Mouse (Mus musculus): ENCODE results near the gene Flcn.
A peak's percentile ranks its signal among the peaks of the same experiment; 100 is the strongest.

Flcn gene

GRCm38 (mm10) chr11:59769738-59770137, 40.1 kb downstream of the Flcn start:
- DNase-seq (ENCODE audit: low read depth, low spot score): no peak

- no peak for DNase-seq (ENCODE audit: low read depth, low spot score)
These were observed 40.5 kb downstream of the Flcn start for GRCm38 (mm10) chr11:59769307-59769706.

- no peak for DNase-seq (ENCODE audit: low read depth, low spot score)
These were observed 49.0 kb downstream of the Flcn start for GRCm38 (mm10) chr11:59760796-59761195.

GRCm38 (mm10) chr11:59759626-59760025, 50.2 kb downstream of the Flcn start:
- no peak for DNase-seq (ENCODE audit: low read depth, low spot score)

DNA sequence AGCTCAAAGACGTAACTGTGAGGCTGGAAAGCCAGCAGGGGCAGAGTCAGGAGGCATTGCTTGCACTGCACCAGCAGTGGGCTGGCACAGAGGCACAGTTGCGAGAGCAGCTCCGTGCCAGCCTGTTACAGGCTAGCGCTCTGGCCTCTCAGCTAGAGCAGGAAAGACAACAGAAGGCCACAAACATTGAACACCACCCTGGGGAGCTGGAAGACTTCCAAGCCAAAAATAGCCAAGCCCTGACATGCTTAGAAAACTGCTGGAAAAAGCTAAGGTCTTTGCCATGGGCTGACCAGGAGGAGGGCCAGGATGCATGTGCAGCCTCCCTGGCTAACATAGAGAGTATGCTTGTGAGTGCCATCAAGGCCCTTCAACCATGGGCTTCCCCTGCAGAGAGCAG, 50.6 kb downstream of the Flcn start:
- no peak for DNase-seq (ENCODE audit: low read depth, low spot score)

DNA sequence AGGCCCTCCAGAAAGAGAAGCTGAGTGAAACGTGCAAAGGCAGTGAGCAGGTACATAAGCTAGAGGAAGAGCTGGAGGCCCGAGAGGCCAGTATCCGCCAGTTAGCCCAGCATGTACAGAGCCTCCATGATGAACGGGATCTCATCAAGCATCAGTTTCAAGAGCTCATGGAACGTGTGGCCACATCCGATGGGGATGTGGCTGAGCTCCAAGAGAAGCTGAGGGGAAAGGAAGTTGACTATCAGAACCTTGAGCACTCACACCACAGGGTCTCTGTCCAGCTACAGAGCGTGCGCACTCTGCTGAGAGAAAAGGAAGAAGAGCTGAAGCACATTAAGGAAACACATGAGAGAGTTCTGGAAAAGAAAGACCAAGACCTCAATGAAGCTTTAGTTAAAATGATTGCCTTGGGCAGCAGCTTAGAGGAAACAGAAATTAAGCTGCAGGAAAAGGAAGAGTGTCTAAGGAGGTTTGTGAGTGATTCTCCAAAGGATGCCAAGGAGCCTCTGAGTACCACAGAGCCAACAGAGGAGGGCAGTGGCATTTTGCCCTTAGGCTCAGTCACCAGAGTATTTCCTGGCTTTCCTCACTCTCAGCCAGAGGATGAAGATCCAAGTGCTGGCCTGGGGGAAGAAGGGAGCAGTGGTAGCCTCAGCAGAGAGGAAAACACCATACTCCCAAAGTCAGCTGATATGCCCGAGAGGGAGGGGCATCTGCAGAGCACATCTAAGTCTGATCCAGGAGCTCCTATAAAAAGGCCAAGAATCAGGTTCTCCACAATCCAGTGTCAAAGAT, 51.4 kb downstream of the Flcn start:
- no peak for DNase-seq (ENCODE audit: low read depth, low spot score)

- DNase-seq (ENCODE audit: low read depth, low spot score): peak; percentile 53
These were observed 53.5 kb downstream of the Flcn start for GRCm38 (mm10) chr11:59756351-59756750.

- DNase-seq (ENCODE audit: low read depth, low spot score): no peak
These were observed 55.3 kb downstream of the Flcn start for GRCm38 (mm10) chr11:59754504-59754903.

DNA sequence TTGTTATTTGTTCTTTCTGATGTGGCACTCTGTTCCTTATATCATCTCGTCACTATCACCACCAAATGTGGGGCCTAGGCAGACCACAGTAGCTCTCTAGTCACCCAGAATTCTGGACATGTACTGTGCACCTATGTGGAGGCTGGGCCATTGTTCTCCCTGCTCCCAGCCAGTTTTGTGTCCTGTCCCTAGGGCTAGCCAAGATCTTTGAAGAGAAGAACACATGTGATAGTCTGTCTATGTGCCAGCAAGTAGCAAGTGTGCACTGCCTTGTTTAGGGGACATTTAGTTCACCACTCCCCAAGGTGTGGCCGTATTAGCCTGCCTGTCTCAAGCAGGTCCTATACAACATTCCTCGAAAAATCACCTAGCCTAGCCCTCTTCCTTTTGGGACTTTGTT, 60.8 kb downstream of the Flcn start:
- no peak for DNase-seq (ENCODE audit: low read depth, low spot score)

DNA sequence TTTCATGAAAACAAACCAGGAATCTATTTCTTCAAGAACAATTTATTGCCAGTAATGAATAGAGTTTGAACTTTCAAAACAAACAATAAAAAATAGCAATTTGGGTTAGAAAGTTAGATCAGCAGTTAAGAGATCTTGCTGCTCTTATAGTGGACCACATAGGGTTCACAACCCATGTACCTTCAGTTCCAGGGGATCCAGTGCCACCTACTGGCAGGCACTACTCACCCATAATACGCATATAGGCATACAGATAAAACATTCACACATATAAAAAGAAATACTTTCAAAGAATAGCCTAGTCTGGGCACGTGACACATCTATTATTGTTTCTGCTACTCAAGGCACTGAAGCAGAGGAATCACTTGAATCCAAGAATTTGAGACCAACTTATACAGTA, 63.2 kb downstream of the Flcn start:
- DNase-seq (ENCODE audit: low read depth, low spot score): peak; percentile 16

GRCm38 (mm10) chr11:59745851-59746250, 64.0 kb downstream of the Flcn start:
- DNase-seq (ENCODE audit: low read depth, low spot score): no peak

- no peak for DNase-seq (ENCODE audit: low read depth, low spot score)
These were observed 65.4 kb downstream of the Flcn start for GRCm38 (mm10) chr11:59744374-59744773.

GRCm38 (mm10) chr11:59743712-59744111, 66.1 kb downstream of the Flcn start:
- DNase-seq (ENCODE audit: low read depth, low spot score): no peak

GRCm38 (mm10) chr11:59743307-59743706, 66.5 kb downstream of the Flcn start:
- no peak for DNase-seq (ENCODE audit: low read depth, low spot score)

DNA sequence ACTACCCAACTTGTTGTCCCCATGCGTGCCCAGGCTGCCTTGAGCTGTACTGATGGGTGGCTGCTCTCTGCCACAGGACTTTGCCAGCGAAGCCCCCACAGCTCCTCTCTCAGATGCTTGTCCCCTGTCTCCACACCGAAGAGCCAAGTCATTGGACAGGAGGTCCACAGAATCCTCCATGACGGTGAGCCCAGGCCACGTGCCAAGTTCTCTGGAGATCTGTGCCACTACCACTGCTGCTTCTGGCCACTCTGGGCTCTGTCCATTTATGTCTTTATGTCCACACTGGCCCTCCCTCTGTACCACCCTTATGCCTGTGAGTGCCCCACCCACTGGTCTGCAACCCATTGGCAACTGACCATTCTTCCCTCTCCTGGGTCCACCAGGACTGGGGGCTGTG, 67.9 kb downstream of the Flcn start:
- no peak for DNase-seq (ENCODE audit: low read depth, low spot score)

All from R1 (cell line).